Comparison of ENCODE assay signal across 8 mouse cellular contexts in genomic region chrX:155337905-155338721, GRCm38 (mm10). TPM values are rescaled to one million over a fixed set of nuclear protein-coding genes. Genes with fewer than 3 reads are reported as not detected.
DNase-seq lines count a peak whose midpoint lies in the region; ATAC-seq and TF ChIP-seq lines count a peak whose summit lies in the region.

No protein-coding gene starts in this region.

- peaks cover 15% of the 10 kb centered on the region for H3K36me3 ChIP-seq in E14TG2a.4 (ENCODE audit: insufficient read depth, low read length)
- no peaks in the 10 kb centered on the region for H3K36me3 ChIP-seq in forebrain, embryonic 12.5 days (replicated peaks)

- peak overlapping the region; percentile 69 for H3K27ac ChIP-seq in forebrain, embryonic 12.5 days

- peak overlapping the region; percentile 83 for H3K4me3 ChIP-seq in E14TG2a.4 (replicated peaks; ENCODE audit: low read length)
- peak overlapping the region; percentile 53 for H3K4me3 ChIP-seq in forebrain, embryonic 12.5 days (replicated peaks)
- H3K4me3 ChIP-seq in lung, adult 2 months (replicated peaks; ENCODE audit: extremely low read depth, low read depth, low read length): peak overlapping the region; percentile 87

- H3K9ac ChIP-seq in forebrain, embryonic 12.5 days: peak overlapping the region; percentile 63

- intact Hi-C loops in heart, postnatal 10 days (cut with DNase I): no loop called here

- 25% methylated on average over 48 of the region's 49 CpGs for WGBS in forebrain, embryonic 12.5 days
- 17% methylated on average over 49 of the region's 49 CpGs for WGBS in large intestine, adult 2 months
- 29% methylated on average over 49 of the region's 49 CpGs for WGBS in lung, adult 2 months

- ATAC-seq in forebrain, embryonic 12.5 days (ENCODE audit: low FRiP score): peak; percentile 99
- ATAC-seq in neutrophil, adult 5-6 weeks (ENCODE audit: extremely low read depth, insufficient number of reproducible peaks, low FRiP score, poor library complexity, severe bottlenecking): peak; percentile 64; the same call in 1 of the 2 replicates

- peak; percentile 72; the same call in 1 of the 2 replicates for TF ChIP-seq POLR2A in lung, adult 2 months (IDR thresholded peaks at IDR 0.05; ENCODE audit: borderline replicate concordance, extremely low read depth, low read depth, low read length)

- H3K9me3 ChIP-seq in E14TG2a.4 (ENCODE audit: low read length): no peaks in the 10 kb centered on the region
- H3K9me3 ChIP-seq in forebrain, embryonic 12.5 days: no peaks in the 10 kb centered on the region

- no peaks in the 10 kb centered on the region for H3K27me3 ChIP-seq in E14TG2a.4 (ENCODE audit: insufficient read depth, low read length)
- no peaks in the 10 kb centered on the region for H3K27me3 ChIP-seq in forebrain, embryonic 12.5 days

- peak overlapping the region; percentile 48 for H3K4me2 ChIP-seq in forebrain, embryonic 12.5 days

- TF ChIP-seq CTCF in E14TG2a.4 (conservative IDR thresholded peaks at IDR 0.05; ENCODE audit: low read length): no peak
- TF ChIP-seq CTCF in lung, adult 2 months (IDR thresholded peaks at IDR 0.05; ENCODE audit: insufficient read depth, low read length): no peak

- H3K4me1 ChIP-seq in E14TG2a.4 (replicated peaks; ENCODE audit: low read depth, low read length): peaks cover 11% of the 10 kb centered on the region; the same call in 1 of the 2 replicates
- no peaks in the 10 kb centered on the region for H3K4me1 ChIP-seq in forebrain, embryonic 12.5 days
- H3K4me1 ChIP-seq in lung, adult 2 months (ENCODE audit: control insufficient read depth, insufficient read depth, low read length): no peaks in the 10 kb centered on the region; the same call in 1 of the 2 replicates

- DNase-seq in c-Kit-positive CD71-positive TER-119-negative erythroid progenitor cells, embryonic 14.5 days (ENCODE audit: low read depth): peak; percentile 55
- peak; percentile 87 to 88 for DNase-seq in heart, postnatal 10 days
- peak; percentile 25 for DNase-seq in large intestine, adult 2 months (ENCODE audit: low read depth, low spot score)
- peak; percentile 80 for DNase-seq in lung, adult 2 months
- DNase-seq in thymus, adult 18-20 months: peak; percentile 53 to 57

RNA-seq across cellular contexts. Expression of gene Prdx4, which starts 2.4 kb away (rescaled TPM):
- polyA plus RNA-seq in forebrain, embryonic 12.5 days (2016; fragmentation: Nextera tagmentation; extraction: Ambion mirVana): 179 and 202 TPM in 2 replicates
- 10 to 100 TPM; 55.5 to 63.2 TPM for total RNA-seq in heart, postnatal 10 days (2021)
- polyA plus RNA-seq in large intestine, adult 2 months (2012; rRNA removed): 43.7 and 47.9 TPM in 2 replicates
- 55.5 and 56.0 TPM in 2 replicates for polyA plus RNA-seq in lung, adult 2 months (2012; rRNA removed)
- 7.4 and 12.7 TPM in 2 replicates for total RNA-seq in neutrophil, adult 5-6 weeks (2017)

Comparison
In these comparisons a context has a peak if more than half of its experiments do, and no peak if none do; other contexts are left out.
1. Peak in every context shown above with its lines: DNase-seq, ATAC-seq, H3K4me3 ChIP-seq and H3K27ac ChIP-seq.
2. DNase-seq: peak in every context shown above with its lines; median percentile 88 in heart, postnatal 10 days; 80 in lung, adult 2 months; 55 in c-Kit-positive CD71-positive TER-119-negative erythroid progenitor cells, embryonic 14.5 days; 55 in thymus, adult 18-20 months; 25 in large intestine, adult 2 months.